Mouse (Mus musculus): ENCODE data around the gene Pnpla2. TPM values are rescaled to one million over a fixed set of nuclear protein-coding genes. Genes with fewer than 3 reads are reported as not detected.

Pnpla2 gene
- polyA plus RNA-seq, 1 experiment = 27.5 TPM

Other genes starting within 250 kb of the Pnpla2 start
- gene Lmntd2, start 241.1 kb upstream of the Pnpla2 start, polyA plus RNA-seq (2012; rRNA removed) = 0.17 and 0.20 TPM in 2 replicates
- gene Rassf7, start 239.3 kb upstream of the Pnpla2 start, polyA plus RNA-seq (2012; rRNA removed) = 1.8 and 2.3 TPM in 2 replicates
- 31.0 and 35.1 TPM in 2 replicates for gene Phrf1, start 226.4 kb upstream of the Pnpla2 start, polyA plus RNA-seq (2012; rRNA removed)
- 7.7 and 8.6 TPM in 2 replicates for gene Irf7, start 188.7 kb upstream of the Pnpla2 start, polyA plus RNA-seq (2012; rRNA removed)
- gene Cdhr5, start 178.4 kb upstream of the Pnpla2 start, polyA plus RNA-seq (2012; rRNA removed) = not detected in 2 replicates
- gene Sct, start 176.1 kb upstream of the Pnpla2 start, polyA plus RNA-seq (2012; rRNA removed) = 12.4 and 29.9 TPM in 2 replicates
- gene Drd4, start 163.2 kb upstream of the Pnpla2 start, polyA plus RNA-seq (2012; rRNA removed) = 0.44 and 0.48 TPM in 2 replicates
- 43.0 and 43.8 TPM in 2 replicates for gene Deaf1, start 127.5 kb upstream of the Pnpla2 start, polyA plus RNA-seq (2012; rRNA removed)
- 60.4 and 64.8 TPM in 2 replicates for gene Tmem80, start 127.5 kb upstream of the Pnpla2 start, polyA plus RNA-seq (2012; rRNA removed)
- 4.4 and 5.5 TPM in 2 replicates for gene Eps8l2, start 116.3 kb upstream of the Pnpla2 start, polyA plus RNA-seq (2012; rRNA removed)
- 151 and 152 TPM in 2 replicates for gene Taldo1, start 63.0 kb upstream of the Pnpla2 start, polyA plus RNA-seq (2012; rRNA removed)
- gene Gatd1, start 41.1 kb upstream of the Pnpla2 start, polyA plus RNA-seq (2012; rRNA removed) = 49.9 and 55.6 TPM in 2 replicates
- gene Cend1, start 25.7 kb upstream of the Pnpla2 start, polyA plus RNA-seq (2012; rRNA removed) = 204 and 235 TPM in 2 replicates
- 227 and 251 TPM in 2 replicates for gene Slc25a22, start 17.3 kb upstream of the Pnpla2 start, polyA plus RNA-seq (2012; rRNA removed)
- 3.3 and 3.5 TPM in 2 replicates for gene Pidd1, start 11.2 kb upstream of the Pnpla2 start, polyA plus RNA-seq (2012; rRNA removed)
- gene Rplp2, start 7.8 kb upstream of the Pnpla2 start, polyA plus RNA-seq (2012; rRNA removed) = 556 and 592 TPM in 2 replicates
- 5.1 and 8.7 TPM in 2 replicates for gene Cracr2b, start 5.9 kb downstream of the Pnpla2 start, polyA plus RNA-seq (2012; rRNA removed)
- gene Cd151, start 12.2 kb downstream of the Pnpla2 start, polyA plus RNA-seq (2012; rRNA removed) = 61.0 and 61.7 TPM in 2 replicates
- 41.5 and 47.6 TPM in 2 replicates for gene Polr2l, start 19.9 kb downstream of the Pnpla2 start, polyA plus RNA-seq (2012; rRNA removed)
- 38.7 and 40.9 TPM in 2 replicates for gene Tspan4, start 20.0 kb downstream of the Pnpla2 start, polyA plus RNA-seq (2012; rRNA removed)
- gene Chid1, start 84.7 kb downstream of the Pnpla2 start, polyA plus RNA-seq (2012; rRNA removed) = 35.8 and 46.7 TPM in 2 replicates
- 94.5 and 96.8 TPM in 2 replicates for gene Ap2a2, start 107.0 kb downstream of the Pnpla2 start, polyA plus RNA-seq (2012; rRNA removed)
- gene Muc6, start 200.1 kb downstream of the Pnpla2 start, polyA plus RNA-seq (2012; rRNA removed) = 0.08 TPM in 2 replicates
- gene Muc2, start 235.1 kb downstream of the Pnpla2 start, polyA plus RNA-seq (2012; rRNA removed) = 0.58 and 2.8 TPM in 2 replicates